Comparison of ENCODE assay signal across 10 mouse cellular contexts in genomic region chr19:41697807-41698515, GRCm38 (mm10). TPM values are rescaled to one million over a fixed set of nuclear protein-coding genes. Genes with fewer than 3 reads are reported as not detected.
DNase-seq lines count a peak whose midpoint lies in the region; ATAC-seq lines count a peak whose summit lies in the region.
"Had no signal": no experiment of that assay in that cellular context is flagged by ENCODE, and none has a peak within 500 bp of the region (broad histone marks: within the 10 kb centered on the region; RNA-seq: fewer than 3 reads in every experiment).

No protein-coding gene starts in this region.

- H3K9ac ChIP-seq in neural tube, embryonic 11.5 days (ENCODE audit: low read length) = no peak overlapping the region
- H3K9ac ChIP-seq in forebrain, embryonic 16.5 days (replicated peaks; ENCODE audit: low read depth, low read length) = no peak overlapping the region
- no peak overlapping the region for H3K9ac ChIP-seq in midbrain, embryonic 12.5 days (replicated peaks)
- H3K9ac ChIP-seq in heart, embryonic 11.5 days (ENCODE audit: low read depth, low read length) = no peak overlapping the region
- H3K9ac ChIP-seq: stomach, embryonic 15.5 days had no signal

- no peaks in the 10 kb centered on the region for H3K36me3 ChIP-seq in neural tube, embryonic 11.5 days (ENCODE audit: control insufficient read depth, insufficient read depth, low read length)
- H3K36me3 ChIP-seq in forebrain, embryonic 16.5 days (ENCODE audit: control insufficient read depth, insufficient read depth) = no peaks in the 10 kb centered on the region
- H3K36me3 ChIP-seq in midbrain, embryonic 12.5 days = no peaks in the 10 kb centered on the region
- no peaks in the 10 kb centered on the region for H3K36me3 ChIP-seq in heart, embryonic 11.5 days (ENCODE audit: control insufficient read depth, insufficient read depth, low read length)
- H3K36me3 ChIP-seq: stomach, embryonic 15.5 days had no signal

- no peak overlapping the region for H3K4me2 ChIP-seq in neural tube, embryonic 11.5 days (ENCODE audit: low read depth)
- H3K4me2 ChIP-seq in forebrain, embryonic 16.5 days (ENCODE audit: low read length) = no peak overlapping the region
- 0 out of 2 replicates have a peak overlapping the region, but pooled peaks have one; percentile 0 for H3K4me2 ChIP-seq in midbrain, embryonic 12.5 days (replicated peaks)
- H3K4me2 ChIP-seq in heart, embryonic 11.5 days = no peak overlapping the region
- H3K4me2 ChIP-seq: liver, embryonic 11.5 days; stomach, embryonic 15.5 days had no signal

- no peak for DNase-seq in neural tube, embryonic 11.5 days (ENCODE audit: low spot score)
- no peak for DNase-seq in neural tube, embryonic 10.5 days (ENCODE audit: extremely low spot score, low spot score)
- DNase-seq in cerebellum, postnatal 4 days (ENCODE audit: low spot score in 2 of 2) = no peak
- DNase-seq: heart, adult 18-20 months had no signal

- peak overlapping the region; percentile 46; the same call in 1 of the 2 replicates for H3K27ac ChIP-seq in neural tube, embryonic 11.5 days (ENCODE audit: low read depth, low read length)
- no peak overlapping the region for H3K27ac ChIP-seq in forebrain, embryonic 16.5 days (ENCODE audit: low read length)
- peak overlapping the region; percentile 77 for H3K27ac ChIP-seq in midbrain, embryonic 12.5 days (replicated peaks)
- no peak overlapping the region for H3K27ac ChIP-seq in heart, embryonic 11.5 days (ENCODE audit: low read depth, low read length)
- H3K27ac ChIP-seq: stomach, embryonic 15.5 days had no signal

- H3K4me3 ChIP-seq in neural tube, embryonic 11.5 days (ENCODE audit: low read depth, low read length) = no peak overlapping the region
- no peak overlapping the region for H3K4me3 ChIP-seq in forebrain, embryonic 16.5 days (replicated peaks; ENCODE audit: low read length)
- H3K4me3 ChIP-seq in midbrain, embryonic 12.5 days = no peak overlapping the region
- H3K4me3 ChIP-seq in heart, embryonic 11.5 days (ENCODE audit: low read depth, low read length) = no peak overlapping the region
- H3K4me3 ChIP-seq: stomach, embryonic 15.5 days had no signal

- H3K9me3 ChIP-seq in neural tube, embryonic 11.5 days (ENCODE audit: control insufficient read depth, low read length) = no peaks in the 10 kb centered on the region
- H3K9me3 ChIP-seq in forebrain, embryonic 16.5 days (ENCODE audit: control insufficient read depth, low read length) = no peaks in the 10 kb centered on the region
- no peaks in the 10 kb centered on the region for H3K9me3 ChIP-seq in midbrain, embryonic 12.5 days
- no peaks in the 10 kb centered on the region for H3K9me3 ChIP-seq in heart, embryonic 11.5 days (replicated peaks; ENCODE audit: control insufficient read depth, low read length)
- H3K9me3 ChIP-seq: stomach, embryonic 15.5 days had no signal

- peak; percentile 41; the same call in 1 of the 2 replicates for ATAC-seq in neural tube, embryonic 11.5 days (ENCODE audit: insufficient read depth, low FRiP score, low TSS enrichment)
- peak; percentile 31 for ATAC-seq in forebrain, embryonic 16.5 days
- ATAC-seq in midbrain, embryonic 12.5 days (ENCODE audit: low FRiP score, low read depth) = peak; percentile 57
- no peak for ATAC-seq in monocyte, adult 5-6 weeks (replicated peaks; ENCODE audit: insufficient number of reproducible peaks, low FRiP score, low TSS enrichment, poor library complexity, severe bottlenecking)
- ATAC-seq in heart, embryonic 11.5 days (replicated peaks; ENCODE audit: insufficient number of reproducible peaks, low FRiP score, low TSS enrichment) = no peak

- H3K4me1 ChIP-seq in neural tube, embryonic 11.5 days (ENCODE audit: control insufficient read depth, insufficient read depth, low read length) = peaks cover 51% of the 10 kb centered on the region
- peaks cover 51% of the 10 kb centered on the region for H3K4me1 ChIP-seq in forebrain, embryonic 16.5 days (replicated peaks; ENCODE audit: control insufficient read depth, insufficient read depth, low read length)
- peaks cover 72% of the 10 kb centered on the region for H3K4me1 ChIP-seq in midbrain, embryonic 12.5 days
- H3K4me1 ChIP-seq in heart, embryonic 11.5 days (ENCODE audit: control insufficient read depth, insufficient read depth, low read length) = peaks cover 7% of the 10 kb centered on the region
- H3K4me1 ChIP-seq: stomach, embryonic 15.5 days had no signal

- WGBS in neural tube, embryonic 11.5 days = 64% methylated on average over 6 of the region's 6 CpGs
- WGBS in forebrain, embryonic 16.5 days = 58% methylated on average over 6 of the region's 6 CpGs
- WGBS in midbrain, embryonic 12.5 days = 61% methylated on average over 6 of the region's 6 CpGs
- WGBS in heart, embryonic 11.5 days (ENCODE audit: insufficient replicate concordance) = 63% methylated on average over 6 of the region's 6 CpGs

- peaks cover 4% of the 10 kb centered on the region; the same call in 1 of the 2 replicates for H3K27me3 ChIP-seq in neural tube, embryonic 11.5 days (ENCODE audit: control insufficient read depth, insufficient read depth, low read length)
- no peaks in the 10 kb centered on the region for H3K27me3 ChIP-seq in forebrain, embryonic 16.5 days (replicated peaks; ENCODE audit: control insufficient read depth, insufficient read depth, low read length)
- peaks cover 60% of the 10 kb centered on the region for H3K27me3 ChIP-seq in midbrain, embryonic 12.5 days
- H3K27me3 ChIP-seq in heart, embryonic 11.5 days (ENCODE audit: control insufficient read depth, insufficient read depth, low read length) = peaks cover 28% of the 10 kb centered on the region
- H3K27me3 ChIP-seq: stomach, embryonic 15.5 days had no signal

RNA-seq across cellular contexts. Expression of gene Slit1, which starts 45.5 kb away (rescaled TPM):
- polyA plus RNA-seq in neural tube, embryonic 11.5 days (2014; fragmentation: Nextera tagmentation; extraction: Ambion mirVana) = 15.3 and 17.0 TPM in 2 replicates
- polyA plus RNA-seq in forebrain, embryonic 16.5 days (2015; fragmentation: Nextera tagmentation; extraction: Ambion mirVana) = 18.2 and 21.3 TPM in 2 replicates
- 12.2 and 14.8 TPM in 2 replicates for polyA plus RNA-seq in midbrain, embryonic 12.5 days (2016; fragmentation: Nextera tagmentation; extraction: Ambion mirVana)
- total RNA-seq in monocyte, adult 5-6 weeks (2017) = not detected in 3 replicates
- 0.11 TPM in 2 replicates for polyA plus RNA-seq in heart, embryonic 11.5 days (2014; fragmentation: Nextera tagmentation; extraction: Ambion mirVana)

Comparison
In these comparisons a context has a peak if more than half of its experiments do, and no peak if none do; other contexts are left out.
1. ATAC-seq: peak in neural tube, embryonic 11.5 days (single experiment), forebrain, embryonic 16.5 days (single experiment) and midbrain, embryonic 12.5 days (single experiment); none in monocyte, adult 5-6 weeks (single experiment) and heart, embryonic 11.5 days (single experiment).
2. H3K27ac ChIP-seq: peak in neural tube, embryonic 11.5 days (single experiment) and midbrain, embryonic 12.5 days (single experiment); none in forebrain, embryonic 16.5 days (single experiment) and heart, embryonic 11.5 days (single experiment).
3. RNA of gene Slit1, which starts 45.5 kb away (polyA plus RNA-seq): 18.2 to 21.3 TPM in forebrain, embryonic 16.5 days, 15.3 to 17.0 TPM in neural tube, embryonic 11.5 days and 12.2 to 14.8 TPM in midbrain, embryonic 12.5 days; 0.11 TPM in heart, embryonic 11.5 days; every median in the first group is over 10 times any median in the second.